Mouse (Mus musculus) heart, postnatal 4 days (tissue): Measurements from ENCODE around the gene Ptgfrn. TPM values are rescaled to one million over a fixed set of nuclear protein-coding genes. Genes with fewer than 3 reads are reported as not detected.
A peak's percentile ranks its signal among the peaks of the same experiment; 100 is the strongest.

Experiments
- DNase-seq: peaks from one replicate; pipeline ENCODE4 v3.0.0; 2021
- total RNA-seq, 2 experiments: library from RNA; stranded (reverse); gene quantifications; 2 replicates each; pipeline ENCODE4 v1.2.3; 2021

Ptgfrn gene
- total RNA-seq, 2 experiments from 2014 or later = 87.6 to 89.2 TPM

GRCm38 (mm10) chr3:101037984-101038545 lies 72.0 kb downstream of the Ptgfrn start:
- no peak for DNase-seq

GRCm38 (mm10) chr3:101036001-101036400 lies 74.1 kb downstream of the Ptgfrn start:
- no peak for DNase-seq

GRCm38 (mm10) chr3:101034509-101034908 lies 75.6 kb downstream of the Ptgfrn start:
- no peak for DNase-seq

- no peak for DNase-seq
These were observed 76.4 kb downstream of the Ptgfrn start for GRCm38 (mm10) chr3:101033644-101034043.

- DNase-seq = no peak
These were observed 78.5 kb downstream of the Ptgfrn start for GRCm38 (mm10) chr3:101031456-101032142.

GRCm38 (mm10) chr3:101030630-101031029 lies 79.4 kb downstream of the Ptgfrn start:
- no peak for DNase-seq

- DNase-seq = no peak
These were observed 80.7 kb downstream of the Ptgfrn start, which contains the start of gene Cd101 for GRCm38 (mm10) chr3:101029339-101029738. Gene Cd101 (minus strand): TSS chr3:101029556.

GRCm38 (mm10) chr3:101026741-101027140 lies 83.3 kb downstream of the Ptgfrn start:
- DNase-seq = no peak

GRCm38 (mm10) chr3:101022967-101023366 lies 87.1 kb downstream of the Ptgfrn start:
- no peak for DNase-seq

GRCm38 (mm10) chr3:101021481-101022051 lies 88.5 kb downstream of the Ptgfrn start:
- DNase-seq = no peak

GRCm38 (mm10) chr3:101021073-101021472 lies 89.0 kb downstream of the Ptgfrn start:
- DNase-seq = no peak

GRCm38 (mm10) chr3:101018494-101018893 lies 91.6 kb downstream of the Ptgfrn start:
- no peak for DNase-seq

- no peak for DNase-seq
These were observed 94.0 kb downstream of the Ptgfrn start for GRCm38 (mm10) chr3:101016050-101016449.

GRCm38 (mm10) chr3:101015254-101015653 lies 94.8 kb downstream of the Ptgfrn start:
- peak; percentile 4 for DNase-seq

GRCm38 (mm10) chr3:101013536-101013935 lies 96.5 kb downstream of the Ptgfrn start:
- DNase-seq = no peak

- peak; percentile 4 for DNase-seq
These were observed 97.1 kb downstream of the Ptgfrn start for GRCm38 (mm10) chr3:101013005-101013404.

GRCm38 (mm10) chr3:101012597-101012996 lies 97.5 kb downstream of the Ptgfrn start:
- DNase-seq = peak; percentile 4

- DNase-seq = peak; percentile 40
These were observed 97.9 kb downstream of the Ptgfrn start for GRCm38 (mm10) chr3:101012131-101012571.

- no peak for DNase-seq
These were observed 98.9 kb downstream of the Ptgfrn start for GRCm38 (mm10) chr3:101011203-101011600.

GRCm38 (mm10) chr3:101010589-101011202 lies 99.4 kb downstream of the Ptgfrn start:
- no peak for DNase-seq

- DNase-seq = no peak
These were observed 102.8 kb downstream of the Ptgfrn start for GRCm38 (mm10) chr3:101007112-101007782.

- DNase-seq = no peak
These were observed 104.7 kb downstream of the Ptgfrn start for GRCm38 (mm10) chr3:101005392-101005791.
